ENCODE assay signal across 8 mouse cellular contexts in genomic region chr4:46451758-46452480, GRCm38 (mm10). TPM values are rescaled to one million over a fixed set of nuclear protein-coding genes. Genes with fewer than 3 reads are reported as not detected.
DNase-seq lines count a peak whose midpoint lies in the region; ATAC-seq and TF ChIP-seq lines count a peak whose summit lies in the region.

No protein-coding gene starts in this region.

- H3K27ac ChIP-seq in forebrain, embryonic 14.5 days (ENCODE audit: low read depth, low read length), result peak overlapping the region; percentile 98
- peak overlapping the region; percentile 94 for H3K27ac ChIP-seq in liver, postnatal 0 days (ENCODE audit: low read depth)
- H3K27ac ChIP-seq in neural tube, embryonic 15.5 days (replicated peaks), result peak overlapping the region; percentile 99

- peak; percentile 59 for TF ChIP-seq POLR2A in brain, embryonic 14.5 days (IDR thresholded peaks at IDR 0.05; ENCODE audit: borderline replicate concordance, extremely low read depth, insufficient read depth, insufficient read length, poor library complexity, severe bottlenecking)

- H3K9me3 ChIP-seq in forebrain, embryonic 14.5 days (replicated peaks; ENCODE audit: control insufficient read depth, low read length), result no peaks in the 10 kb centered on the region
- H3K9me3 ChIP-seq in liver, postnatal 0 days (ENCODE audit: low read length), result no peaks in the 10 kb centered on the region
- no peaks in the 10 kb centered on the region for H3K9me3 ChIP-seq in neural tube, embryonic 15.5 days (replicated peaks)

- peaks cover 29% of the 10 kb centered on the region for H3K4me1 ChIP-seq in forebrain, embryonic 14.5 days (ENCODE audit: control insufficient read depth, insufficient read depth, low read length)
- H3K4me1 ChIP-seq in liver, postnatal 0 days (ENCODE audit: insufficient read depth), result peaks cover 63% of the 10 kb centered on the region
- peaks cover 40% of the 10 kb centered on the region for H3K4me1 ChIP-seq in neural tube, embryonic 15.5 days

- no peaks in the 10 kb centered on the region for H3K36me3 ChIP-seq in forebrain, embryonic 14.5 days (ENCODE audit: control insufficient read depth, insufficient read depth, low read length)
- H3K36me3 ChIP-seq in liver, postnatal 0 days (replicated peaks; ENCODE audit: insufficient read depth, low read length), result peaks cover 12% of the 10 kb centered on the region
- no peaks in the 10 kb centered on the region for H3K36me3 ChIP-seq in neural tube, embryonic 15.5 days

- intact Hi-C loops in heart, postnatal 10 days (cut with DNase I), result loop anchor here (1.0 to 2.0 kb wide), 2 partner anchors 35 to 62 kb away; no protein-coding TSS in a partner anchor

- whole genome bisulfite sequencing in forebrain, embryonic 14.5 days, result 0% methylated on average over 96 of the region's 111 CpGs
- 1% methylated on average over 65 of the region's 111 CpGs for WGBS in liver, postnatal 0 days (ENCODE audit: insufficient replicate concordance)
- under 1% methylated on average over 64 of the region's 111 CpGs for WGBS in neural tube, embryonic 15.5 days

- H3K27me3 ChIP-seq in forebrain, embryonic 14.5 days (replicated peaks; ENCODE audit: control insufficient read depth, insufficient read depth, low read length), result no peaks in the 10 kb centered on the region
- no peaks in the 10 kb centered on the region for H3K27me3 ChIP-seq in liver, postnatal 0 days (ENCODE audit: insufficient read depth, low read length)
- no peaks in the 10 kb centered on the region for H3K27me3 ChIP-seq in neural tube, embryonic 15.5 days (replicated peaks)

- no peak for TF ChIP-seq EP300 in liver, postnatal 0 days (IDR thresholded peaks at IDR 0.05; ENCODE audit: low read depth)

- no peak for TF ChIP-seq CTCF in brain, embryonic 14.5 days (IDR thresholded peaks at IDR 0.05; ENCODE audit: borderline replicate concordance, extremely low read depth, insufficient read depth, insufficient read length)
- TF ChIP-seq CTCF in liver, postnatal 0 days (IDR thresholded peaks at IDR 0.05; ENCODE audit: low read depth), result no peak

- H3K4me2 ChIP-seq in forebrain, embryonic 14.5 days (ENCODE audit: low read length), result peak overlapping the region; percentile 90
- peak overlapping the region; percentile 75 for H3K4me2 ChIP-seq in liver, postnatal 0 days (ENCODE audit: low read depth, low read length)
- peak overlapping the region; percentile 97 for H3K4me2 ChIP-seq in neural tube, embryonic 15.5 days

- H3K4me3 ChIP-seq in forebrain, embryonic 14.5 days (ENCODE audit: low read depth, low read length), result peak overlapping the region; percentile 89
- H3K4me3 ChIP-seq in liver, postnatal 0 days (ENCODE audit: low read depth, low read length), result peak overlapping the region; percentile 70
- peak overlapping the region; percentile 92 for H3K4me3 ChIP-seq in neural tube, embryonic 15.5 days (replicated peaks)

- DNase-seq in brain, embryonic 14.5 days (ENCODE audit: low read depth), result peak; percentile 90
- peak; percentile 82 for DNase-seq in forebrain, embryonic 14.5 days (ENCODE audit: low spot score)
- DNase-seq in heart, postnatal 10 days, result peak; percentile 77 to 84
- DNase-seq in kidney, postnatal 4 days, result peak; percentile 79 to 88
- peak; percentile 77 for DNase-seq in liver, postnatal 0 days
- DNase-seq in testis, postnatal 10 days (ENCODE audit: low spot score), result peak; percentile 79

- ATAC-seq in CD4-positive, CD25-positive, alpha-beta regulatory T cell, adult 4 months, result peak; percentile 16
- ATAC-seq in forebrain, embryonic 14.5 days, result peak; percentile 47
- peak; percentile 33 for ATAC-seq in liver, postnatal 0 days
- ATAC-seq in neural tube, embryonic 15.5 days (ENCODE audit: low FRiP score), result peak; percentile 48

- H3K9ac ChIP-seq in forebrain, embryonic 14.5 days (ENCODE audit: low read length), result peak overlapping the region; percentile 97
- peak overlapping the region; percentile 88 for H3K9ac ChIP-seq in liver, postnatal 0 days (replicated peaks)
- peak overlapping the region; percentile 93 for H3K9ac ChIP-seq in neural tube, embryonic 15.5 days (replicated peaks)

RNA-seq across cellular contexts. Expression of gene Anp32b, which starts 1.2 kb away (rescaled TPM):
- 10 to 100 TPM; 36.6 to 47.9 TPM for polyA plus RNA-seq in CD4-positive, CD25-positive, alpha-beta regulatory T cell, adult 4 months (2017; shearing (Covaris generic))
- polyA plus RNA-seq in brain, embryonic 14.5 days (2012; rRNA removed), result 28.6 and 65.2 TPM in 2 replicates
- 83.5 and 92.4 TPM in 2 replicates for polyA plus RNA-seq in forebrain, embryonic 14.5 days (2014; fragmentation: Nextera tagmentation; extraction: Ambion mirVana)
- 10 to 100 TPM; 86.8 to 90.9 TPM for total RNA-seq in heart, postnatal 10 days (2021)
- 184 and 188 TPM in 2 replicates for polyA plus RNA-seq in liver, postnatal 0 days (2015; fragmentation: Nextera tagmentation; extraction: Ambion mirVana)
- polyA plus RNA-seq in neural tube, embryonic 15.5 days (2015; fragmentation: Nextera tagmentation; extraction: Ambion mirVana), result 70.3 and 129 TPM in 2 replicates

RNA-seq across cellular contexts. Expression of gene Nans, which starts 37.1 kb away (rescaled TPM):
- polyA plus RNA-seq in CD4-positive, CD25-positive, alpha-beta regulatory T cell, adult 4 months (2017; shearing (Covaris generic)), result 10 to 100 TPM; 67.1 to 69.6 TPM
- 63.7 and 64.8 TPM in 2 replicates for polyA plus RNA-seq in brain, embryonic 14.5 days (2012; rRNA removed)
- 77.5 and 81.8 TPM in 2 replicates for polyA plus RNA-seq in forebrain, embryonic 14.5 days (2014; fragmentation: Nextera tagmentation; extraction: Ambion mirVana)
- 10 to 100 TPM; 30.6 to 34.5 TPM for total RNA-seq in heart, postnatal 10 days (2021)
- polyA plus RNA-seq in liver, postnatal 0 days (2015; fragmentation: Nextera tagmentation; extraction: Ambion mirVana), result 23.8 and 25.0 TPM in 2 replicates
- 76.5 and 85.4 TPM in 2 replicates for polyA plus RNA-seq in neural tube, embryonic 15.5 days (2015; fragmentation: Nextera tagmentation; extraction: Ambion mirVana)

RNA-seq across cellular contexts. Expression of gene Hemgn, which starts 38.6 kb away (rescaled TPM):
- polyA plus RNA-seq in CD4-positive, CD25-positive, alpha-beta regulatory T cell, adult 4 months (2017; shearing (Covaris generic)), result under 1 TPM in 1 of 2 experiments, not detected in 1; 0.36 TPM
- polyA plus RNA-seq in brain, embryonic 14.5 days (2012; rRNA removed), result 0.08 and 0.30 TPM in 2 replicates
- 0.27 TPM in 1 of 2 replicates, not detected in the other for polyA plus RNA-seq in forebrain, embryonic 14.5 days (2014; fragmentation: Nextera tagmentation; extraction: Ambion mirVana)
- under 1 TPM; 0.17 to 0.43 TPM for total RNA-seq in heart, postnatal 10 days (2021)
- 117 and 135 TPM in 2 replicates for polyA plus RNA-seq in liver, postnatal 0 days (2015; fragmentation: Nextera tagmentation; extraction: Ambion mirVana)
- polyA plus RNA-seq in neural tube, embryonic 15.5 days (2015; fragmentation: Nextera tagmentation; extraction: Ambion mirVana), result 0.24 and 1.2 TPM in 2 replicates

Comparison
In these comparisons a context has a peak if more than half of its experiments do, and no peak if none do; other contexts are left out.
1. Peak in every context shown above with its lines: DNase-seq, ATAC-seq, H3K4me3 ChIP-seq and H3K27ac ChIP-seq.
2. RNA of gene Hemgn, which starts 38.6 kb away (polyA plus RNA-seq): 117 to 135 TPM in liver, postnatal 0 days; 0.36 TPM in CD4-positive, CD25-positive, alpha-beta regulatory T cell, adult 4 months, 0.08 to 0.30 TPM in brain, embryonic 14.5 days, 0.24 to 1.2 TPM in neural tube, embryonic 15.5 days and 0.27 TPM in forebrain, embryonic 14.5 days; every median in the first group is over 10 times any median in the second.